Mouse (Mus musculus): ENCODE data around the gene Ccdc33.

Ccdc33 gene

GRCm38 (mm10) chr9:58128926-58129413 is 10.3 kb upstream of the Ccdc33 start:
- no peak for DNase-seq

GRCm38 (mm10) chr9:58125811-58126210 is 7.2 kb upstream of the Ccdc33 start:
- DNase-seq = no peak

GRCm38 (mm10) chr9:58125085-58125484 is 6.5 kb upstream of the Ccdc33 start:
- DNase-seq = no peak

DNA sequence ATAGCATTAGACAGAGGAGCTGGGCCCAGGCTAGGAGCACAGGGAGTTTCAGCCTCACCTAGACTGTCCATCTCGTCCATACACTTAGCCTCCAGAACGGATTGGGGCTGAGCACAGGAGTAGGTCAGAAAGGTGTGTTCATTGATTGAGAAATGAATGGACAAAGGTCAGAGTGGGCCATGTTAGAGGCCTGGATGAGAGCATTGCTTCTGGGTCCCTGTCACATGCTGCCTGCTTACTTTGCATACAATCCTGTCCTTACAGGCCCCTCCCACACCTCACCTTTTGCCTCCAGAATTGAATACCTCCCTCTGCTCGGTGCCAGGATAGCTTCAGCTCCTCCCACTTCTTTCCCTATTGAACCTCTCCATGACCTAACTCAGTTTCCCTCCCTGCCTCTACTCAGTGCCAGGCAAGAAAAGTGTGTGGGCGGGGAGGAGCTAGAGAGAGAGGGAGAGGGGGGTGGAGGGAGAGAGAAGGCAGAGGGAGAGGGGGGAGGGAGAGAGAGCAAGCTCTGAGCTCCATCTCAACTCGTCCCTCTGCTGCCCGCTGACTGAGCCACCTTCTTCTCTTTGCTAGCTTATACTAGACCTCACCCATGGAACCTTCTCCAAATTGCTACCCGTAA is 2.5 kb downstream of the Ccdc33 start:
- no peak for DNase-seq

- no peak for DNase-seq
These were observed 3.2 kb downstream of the Ccdc33 start for GRCm38 (mm10) chr9:58115297-58115925.

DNA sequence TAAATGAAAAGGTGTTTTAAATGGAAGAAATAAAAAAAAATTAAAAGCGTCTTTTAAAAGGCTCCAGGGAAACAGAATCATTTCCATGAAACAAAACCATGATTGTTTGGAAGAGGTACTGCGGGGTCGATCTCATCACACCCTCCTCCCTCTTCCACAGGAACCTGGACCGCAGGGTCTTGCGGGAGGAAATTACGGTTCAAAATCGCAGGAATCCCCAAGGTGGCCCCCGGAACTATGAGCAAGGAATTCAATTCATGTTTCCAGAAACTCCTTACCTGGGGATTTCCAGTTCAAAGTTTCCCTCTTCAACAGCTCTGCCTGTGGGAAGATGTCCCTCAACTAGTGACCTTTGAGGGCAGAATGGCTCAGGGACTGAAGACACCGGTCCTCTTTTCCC is 4.6 kb downstream of the Ccdc33 start:
- no peak for DNase-seq

- peak in 1 of 2 experiments; percentile 18 for DNase-seq
These were observed 5.2 kb downstream of the Ccdc33 start for GRCm38 (mm10) chr9:58113279-58113884.

- peak in 1 of 2 experiments; percentile 55 for DNase-seq
These were observed 5.8 kb downstream of the Ccdc33 start for GRCm38 (mm10) chr9:58112866-58113278.

GRCm38 (mm10) chr9:58112321-58112751 is 6.3 kb downstream of the Ccdc33 start:
- no peak for DNase-seq

DNA sequence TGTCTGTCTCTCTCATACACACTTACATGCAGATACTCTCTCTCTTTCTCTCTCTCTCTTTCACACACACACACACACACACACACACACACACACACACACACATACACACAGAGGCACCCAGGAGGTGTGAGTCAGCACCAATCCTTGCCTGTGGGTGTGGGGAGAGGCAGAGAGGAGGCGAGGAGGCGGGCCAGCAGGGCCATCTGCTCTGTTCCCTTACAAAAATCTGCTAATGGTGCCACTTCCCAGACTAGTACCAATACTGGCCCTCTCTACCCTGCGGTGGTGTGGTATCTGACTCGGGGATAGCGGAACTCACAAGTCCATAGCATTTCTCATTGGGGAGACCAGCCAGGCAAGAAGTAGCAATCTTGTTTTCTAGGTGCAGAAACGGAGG is 7.2 kb downstream of the Ccdc33 start:
- no peak for DNase-seq

GRCm38 (mm10) chr9:58110787-58111186 is 7.8 kb downstream of the Ccdc33 start:
- DNase-seq = no peak

- no peak for DNase-seq
These were observed 11.1 kb downstream of the Ccdc33 start for GRCm38 (mm10) chr9:58107494-58107893.

DNA sequence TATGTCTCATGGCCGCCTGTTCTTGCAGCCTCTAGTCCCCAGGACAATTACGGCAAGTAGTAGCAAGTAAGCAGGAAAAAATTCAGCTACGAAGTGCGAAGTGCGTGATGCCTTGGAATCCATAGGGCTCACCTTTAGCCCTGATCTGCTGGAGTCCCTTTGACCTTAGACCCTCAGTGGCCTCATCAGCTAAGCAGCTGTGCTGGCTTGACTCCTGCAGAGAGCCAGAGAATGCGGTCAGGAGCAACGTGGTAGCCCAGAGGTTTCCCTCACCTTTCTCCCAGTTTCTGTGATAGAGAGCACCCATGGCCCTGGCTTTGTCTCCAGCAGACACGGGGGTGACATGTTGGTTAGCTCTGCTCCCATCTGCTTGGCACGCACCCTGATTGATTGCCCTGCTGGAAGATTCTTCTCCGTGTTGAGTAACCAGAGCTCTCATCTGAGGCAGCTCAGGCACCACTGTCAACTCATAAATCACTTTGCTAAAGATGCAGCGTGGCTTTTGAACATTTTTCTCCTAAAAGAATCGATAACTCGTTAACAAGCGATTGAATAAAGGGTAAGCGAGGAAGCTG is 12.9 kb downstream of the Ccdc33 start:
- no peak for DNase-seq

DNA sequence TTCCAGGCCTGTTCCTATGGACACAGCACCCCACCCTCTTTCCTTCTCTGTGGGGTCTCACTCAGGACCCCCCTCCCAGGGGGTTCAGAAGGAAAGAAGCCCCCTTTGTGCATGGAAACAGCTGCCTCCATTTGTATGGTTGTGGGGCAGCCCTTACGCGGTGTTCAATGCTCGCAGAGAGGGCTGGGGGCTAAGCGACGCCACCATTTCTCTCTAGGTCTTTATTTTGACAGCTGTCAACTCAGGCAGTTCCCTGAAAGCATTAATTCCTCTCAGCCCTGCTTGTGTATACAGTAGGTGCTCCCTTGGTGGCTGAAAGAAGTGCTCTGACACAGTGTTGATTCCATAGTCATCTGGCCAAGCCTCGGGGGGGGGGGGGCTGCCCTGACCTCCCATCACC is 15.0 kb downstream of the Ccdc33 start:
- no peak for DNase-seq

- no peak for DNase-seq
These were observed 16.6 kb downstream of the Ccdc33 start for GRCm38 (mm10) chr9:58102013-58102412.

DNA sequence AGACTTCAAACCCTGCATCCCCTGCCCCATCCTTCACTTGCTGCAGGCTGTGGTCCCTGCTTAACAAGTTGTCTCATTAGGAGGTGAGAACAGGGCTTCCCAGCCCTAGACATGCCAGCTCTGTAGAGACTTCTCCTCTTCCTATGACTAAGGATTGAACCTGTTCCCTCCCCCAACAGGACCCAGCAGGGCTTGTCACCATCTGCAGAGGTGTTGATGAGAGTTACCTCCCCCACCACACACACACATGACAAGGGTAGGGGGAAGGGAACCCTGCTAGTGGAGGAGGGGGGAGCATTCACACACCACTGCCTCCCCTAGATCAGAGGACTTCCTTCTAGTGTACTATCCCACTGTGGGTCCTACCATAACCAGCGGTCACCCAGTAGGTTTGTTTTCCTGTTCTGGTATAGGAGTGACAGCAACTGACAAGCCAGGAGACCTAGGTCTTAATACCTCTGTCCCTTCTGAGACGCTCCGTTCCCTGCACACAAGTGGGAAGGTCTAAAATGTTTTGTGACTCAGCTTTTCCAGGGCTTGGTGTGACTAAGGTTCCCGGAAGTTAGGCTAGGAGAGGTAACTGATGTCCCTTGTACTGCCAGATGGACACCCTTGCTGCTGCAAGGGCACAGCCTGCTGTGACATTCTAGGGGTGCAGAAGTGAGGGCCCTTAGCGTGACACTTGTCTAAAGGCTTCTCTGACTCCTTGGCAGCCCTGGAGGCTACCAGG is 18.6 kb downstream of the Ccdc33 start:
- no peak for DNase-seq

- no peak for DNase-seq
These were observed 21.9 kb downstream of the Ccdc33 start for GRCm38 (mm10) chr9:58096629-58097301.

DNA sequence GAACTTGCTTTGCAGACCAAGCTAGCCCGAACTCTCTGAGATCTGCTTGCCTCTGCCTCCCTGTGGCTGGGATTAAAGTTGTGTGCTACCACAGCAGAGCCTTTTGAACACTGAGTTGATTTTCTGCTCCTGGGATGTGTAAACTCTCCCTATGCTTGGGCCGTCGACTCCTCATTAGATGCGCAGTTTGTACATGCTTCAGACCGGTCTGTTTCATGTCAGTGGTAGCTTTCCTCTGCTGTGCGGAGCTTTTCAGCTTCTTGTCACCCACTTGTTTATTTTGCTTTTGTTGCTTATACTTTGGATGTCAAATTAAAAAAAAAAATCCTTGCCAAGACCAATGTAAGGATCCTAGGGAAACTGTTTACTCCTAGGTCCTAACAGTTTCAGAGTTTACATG is 22.6 kb downstream of the Ccdc33 start:
- DNase-seq = no peak

- no peak for DNase-seq
These were observed 24.8 kb downstream of the Ccdc33 start for GRCm38 (mm10) chr9:58093776-58094175.

DNA sequence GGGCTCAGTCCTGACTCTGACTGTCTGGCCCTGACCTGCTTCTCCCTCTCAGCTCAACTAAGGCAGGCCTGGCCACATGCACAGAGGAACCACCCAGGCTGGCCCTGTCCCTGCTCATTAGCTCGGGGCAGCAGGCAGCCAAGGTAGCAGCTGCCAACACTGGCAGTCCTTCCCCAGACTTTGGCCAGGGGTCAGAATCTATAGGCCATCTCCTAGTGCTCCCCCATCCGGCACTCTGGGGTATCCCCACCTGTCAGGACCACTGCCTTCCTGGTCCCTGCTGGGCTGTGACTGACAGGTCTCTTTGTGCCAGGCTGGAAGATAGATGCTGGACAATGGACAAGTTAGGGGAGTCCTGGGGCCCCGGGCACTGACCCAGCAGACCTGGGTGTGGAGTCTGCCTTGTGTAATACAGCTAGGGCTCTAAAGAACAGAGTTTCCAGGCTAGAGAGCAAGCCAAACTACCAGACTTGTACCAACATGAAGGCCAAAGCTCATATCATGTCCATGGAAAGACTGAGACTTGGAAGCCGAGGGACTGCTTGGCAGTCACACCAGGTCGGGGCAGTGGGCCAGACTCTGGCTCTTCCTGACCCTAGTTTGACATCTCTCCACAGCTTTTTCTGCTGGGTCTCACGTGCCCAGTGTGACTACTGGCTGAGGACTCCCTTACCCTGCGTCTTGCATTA is 25.9 kb downstream of the Ccdc33 start:
- peak; percentile 19 to 77 for DNase-seq

GRCm38 (mm10) chr9:58091623-58092425 is 26.8 kb downstream of the Ccdc33 start:
- no peak for DNase-seq
